Mouse (Mus musculus) CH12.LX (cell line): Measurements from ENCODE around the gene Srsf6.

Experiments
- CHD2 ChIP-seq: IDR thresholded peaks from 2 replicates; pipeline ENCODE4 v1.6.1; 2011; ENCODE audit warnings: low read length, improper control_type of control experiment
- CTCF ChIP-seq, 2 experiments: IDR thresholded peaks in 1 of 2; conservative IDR thresholded peaks in 1 of 2; 2 replicates each; pipeline ENCODE4 v1.5.1; 2011 to 2012; ENCODE audit warnings: low read depth in 2 of 2, low read length in 2 of 2, improper control_type of control experiment in 1 of 2, inconsistent platforms in 1 of 2, mild to moderate bottlenecking in 1 of 2, moderate library complexity in 1 of 2
- EP300 ChIP-seq: IDR thresholded peaks from 2 replicates; pipeline ENCODE4 v1.6.1; 2011; ENCODE audit warnings: low read length, improper control_type of control experiment
- HCFC1 ChIP-seq: IDR thresholded peaks from 2 replicates; pipeline ENCODE4 v1.6.1; 2012; ENCODE audit warnings: low read depth, mild to moderate bottlenecking, inconsistent platforms, low read length, improper control_type of control experiment
- MAFK ChIP-seq: IDR thresholded peaks from 2 replicates; pipeline ENCODE4 v1.6.1; 2011; ENCODE audit warnings: low read length, improper control_type of control experiment; ENCODE audit not compliant: insufficient replicate concordance
- MAX ChIP-seq: IDR thresholded peaks from 2 replicates; pipeline ENCODE4 v1.6.1; 2011; ENCODE audit warnings: low read length, improper control_type of control experiment
- MEF2A ChIP-seq: IDR thresholded peaks from 2 replicates; pipeline ENCODE4 v1.6.1; 2014; ENCODE audit warnings: low read depth, mild to moderate bottlenecking, inconsistent platforms, low read length, improper control_type of control experiment, borderline replicate concordance
- MXI1 ChIP-seq: IDR thresholded peaks from 2 replicates; pipeline ENCODE4 v1.6.1; 2011; ENCODE audit warnings: mild to moderate bottlenecking, low read depth, low read length, improper control_type of control experiment
- POLR2A ChIP-seq: IDR thresholded peaks from 2 replicates; pipeline ENCODE4 v1.6.1; 2011; ENCODE audit warnings: low read depth, mild to moderate bottlenecking, improper control_type of control experiment, low read length
- TCF12 ChIP-seq: IDR thresholded peaks from 2 replicates; pipeline ENCODE4 v1.6.1; 2014; ENCODE audit warnings: low read depth, mild to moderate bottlenecking, inconsistent platforms, low read length, improper control_type of control experiment
- ZNF384 ChIP-seq: IDR thresholded peaks from 2 replicates; pipeline ENCODE4 v1.6.1; 2012; ENCODE audit warnings: low read depth, low read length, improper control_type of control experiment, inconsistent platforms

GRCm38 (mm10) chr2:162946964-162947363 is 15.6 kb downstream of the Srsf6 start:
- TF ChIP-seq CTCF (conservative IDR thresholded peaks at IDR 0.05 in 1 of 2, IDR thresholded peaks at IDR 0.05 in 1 of 2; ENCODE audit: low read depth in 2 of 2, low read length in 2 of 2) (no peak), MAX (no peak), POLR2A (no peak), CHD2 (no peak), MAFK (no peak), MEF2A (no peak), EP300 (no peak), HCFC1 (no peak), TCF12 (no peak), ZNF384 (no peak), MXI1 (no peak)
